Mouse (Mus musculus) common myeloid progenitor, adult 5-6 weeks (primary cell): ENCODE data around the gene Gm9918. TPM values are rescaled to one million over a fixed set of nuclear protein-coding genes. Genes with fewer than 3 reads are reported as not detected.

Experiments used
- ATAC-seq: replicated peaks from 2 replicates; pipeline ENCODE4 v1.8.0; 2016; ENCODE audit warnings: low read depth, mild to moderate bottlenecking, moderate TSS enrichment, inconsistent platforms; ENCODE audit not compliant: poor library complexity, severe bottlenecking
- total RNA-seq: library from RNA; stranded (forward); fragments of 200-1000, 187-1606 nt; gene quantifications from 2 replicates; pipeline ENCODE4 v1.2.3, GENCODE M21; 2017

Gm9918 gene
- total RNA-seq, 1 experiment from 2014 or later = not detected

DNA sequence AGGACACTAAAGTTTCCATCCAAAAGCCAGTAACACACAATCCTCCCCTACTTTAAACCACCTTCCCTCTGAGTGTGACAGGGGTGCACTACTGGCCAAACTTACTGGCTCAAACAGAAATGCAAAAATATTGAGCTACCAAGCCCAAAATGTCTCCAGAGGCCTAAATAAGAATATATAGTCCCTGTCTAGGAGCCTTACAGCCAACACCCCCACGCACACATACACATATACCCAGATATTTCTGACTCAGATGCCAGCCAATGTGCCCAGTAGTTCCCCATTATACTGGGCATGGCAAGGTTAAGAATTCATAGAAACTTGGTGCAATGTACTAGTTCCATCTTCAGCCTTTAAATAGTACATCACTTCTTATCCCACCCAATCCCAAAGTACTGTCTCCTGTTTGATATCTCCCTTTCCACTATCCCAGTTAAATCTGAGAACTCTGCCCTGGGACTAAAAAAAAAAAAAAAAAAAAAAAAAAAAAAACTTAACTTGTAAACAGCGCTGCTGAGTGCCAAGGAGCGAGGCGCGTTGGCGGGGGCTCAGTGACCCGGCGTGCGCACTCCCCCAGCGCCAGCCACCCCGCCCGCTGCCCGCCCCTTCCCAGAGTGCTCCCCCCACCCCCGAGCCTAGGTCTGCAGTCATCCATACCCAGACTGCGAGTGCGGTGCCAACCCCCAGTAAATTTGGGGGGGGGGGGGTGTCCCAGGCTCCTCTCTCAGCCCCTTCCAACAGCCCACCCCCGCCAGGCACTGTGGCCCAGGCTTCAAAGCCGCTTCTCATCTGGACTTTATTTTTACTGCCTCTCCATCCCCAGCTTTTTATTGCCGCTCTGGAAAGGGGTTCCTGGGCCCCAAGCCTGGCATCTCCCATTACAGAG, 25.8 kb upstream of the Gm9918 start:
- no peak for ATAC-seq

- no peak for ATAC-seq
Observed at GRCm38 (mm10) chr15:102245461-102245881, 24.9 kb upstream of the Gm9918 start.

DNA sequence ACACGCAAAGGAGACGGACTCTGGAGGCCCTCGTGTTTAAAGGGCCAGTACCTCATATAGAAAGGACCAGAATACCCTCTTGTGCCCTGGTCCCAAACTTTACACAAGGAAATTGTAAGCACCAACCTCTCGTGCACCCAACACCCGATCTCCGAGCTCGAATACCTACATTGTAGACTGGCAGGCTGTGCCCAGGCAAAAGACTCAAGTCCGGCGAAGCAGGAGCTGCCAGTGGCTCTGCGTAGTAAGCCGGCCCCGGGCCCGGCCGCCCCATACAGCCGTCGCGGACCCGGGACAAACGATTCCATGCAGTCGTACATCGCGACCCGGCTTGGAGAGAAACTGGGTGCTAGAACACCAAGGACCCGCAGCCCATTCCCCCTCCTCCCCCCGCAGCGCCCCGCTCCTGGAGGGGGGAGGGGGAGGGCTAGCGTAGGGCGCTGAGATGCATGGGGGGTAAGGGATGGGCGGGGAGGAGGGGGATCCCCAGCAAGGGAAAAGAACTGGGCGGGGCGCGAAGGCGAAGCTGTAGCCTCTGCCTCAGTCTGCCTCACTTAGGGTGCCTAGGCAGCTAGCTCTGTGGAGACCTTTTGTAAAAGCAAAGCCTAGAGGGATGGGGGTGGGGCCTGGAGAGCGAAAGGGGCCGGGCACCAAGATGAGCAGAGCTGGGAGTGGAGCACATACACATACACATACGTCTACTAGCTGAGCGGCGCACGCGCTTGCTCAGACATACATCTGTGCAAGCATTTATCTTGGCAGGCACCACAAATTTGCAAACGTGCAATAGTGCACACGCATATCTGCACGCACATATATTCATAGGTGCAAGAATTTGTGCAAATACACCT, 24.2 kb upstream of the Gm9918 start:
- ATAC-seq = peak; percentile 33

GRCm38 (mm10) chr15:102246866-102247251, 23.5 kb upstream of the Gm9918 start:
- ATAC-seq = peak; percentile 37

- ATAC-seq = peak; percentile 2; the same call in 1 of the 2 replicates
Observed at GRCm38 (mm10) chr15:102247252-102248130, 22.9 kb upstream of the Gm9918 start.

DNA sequence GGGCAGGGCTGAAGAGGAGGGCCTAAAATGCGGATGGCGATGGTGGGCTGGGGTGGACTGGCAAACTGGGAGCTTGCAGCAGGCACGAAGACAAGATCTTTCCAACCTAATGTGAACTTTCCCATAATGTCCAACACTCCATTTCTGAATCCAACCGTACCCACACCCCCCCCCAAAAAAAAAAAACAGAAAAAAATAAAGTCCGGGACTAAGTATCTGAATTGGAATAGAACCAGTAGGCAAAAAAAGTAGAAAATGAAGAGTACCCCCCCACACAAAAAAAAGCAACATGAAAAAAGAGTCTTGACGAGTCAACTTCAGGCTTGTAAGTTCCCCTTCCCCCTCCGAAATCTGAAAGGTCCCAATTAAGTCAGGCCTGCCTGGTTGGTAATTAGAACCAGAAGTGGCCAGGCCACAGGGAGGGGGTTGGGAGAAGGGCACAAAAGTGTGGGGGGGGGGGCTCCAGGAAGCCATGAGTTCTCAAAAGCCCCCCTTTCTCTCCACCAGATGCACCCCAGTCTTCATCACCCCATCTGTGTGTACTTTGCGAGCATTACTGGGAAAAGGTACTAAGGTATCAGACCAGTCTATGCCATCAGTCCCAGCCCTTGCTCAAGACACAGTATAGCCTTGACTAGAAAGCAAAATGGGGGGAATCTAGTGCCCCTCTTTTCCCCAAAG, 22.1 kb upstream of the Gm9918 start:
- no peak for ATAC-seq

- no peak for ATAC-seq
Observed at GRCm38 (mm10) chr15:102248812-102249191, 21.6 kb upstream of the Gm9918 start.

- no peak for ATAC-seq
Observed at GRCm38 (mm10) chr15:102249251-102249691, 21.1 kb upstream of the Gm9918 start.

- ATAC-seq = no peak
Observed at GRCm38 (mm10) chr15:102249967-102250366, 20.4 kb upstream of the Gm9918 start.

- no peak for ATAC-seq
Observed at GRCm38 (mm10) chr15:102250521-102250920, 19.8 kb upstream of the Gm9918 start.

DNA sequence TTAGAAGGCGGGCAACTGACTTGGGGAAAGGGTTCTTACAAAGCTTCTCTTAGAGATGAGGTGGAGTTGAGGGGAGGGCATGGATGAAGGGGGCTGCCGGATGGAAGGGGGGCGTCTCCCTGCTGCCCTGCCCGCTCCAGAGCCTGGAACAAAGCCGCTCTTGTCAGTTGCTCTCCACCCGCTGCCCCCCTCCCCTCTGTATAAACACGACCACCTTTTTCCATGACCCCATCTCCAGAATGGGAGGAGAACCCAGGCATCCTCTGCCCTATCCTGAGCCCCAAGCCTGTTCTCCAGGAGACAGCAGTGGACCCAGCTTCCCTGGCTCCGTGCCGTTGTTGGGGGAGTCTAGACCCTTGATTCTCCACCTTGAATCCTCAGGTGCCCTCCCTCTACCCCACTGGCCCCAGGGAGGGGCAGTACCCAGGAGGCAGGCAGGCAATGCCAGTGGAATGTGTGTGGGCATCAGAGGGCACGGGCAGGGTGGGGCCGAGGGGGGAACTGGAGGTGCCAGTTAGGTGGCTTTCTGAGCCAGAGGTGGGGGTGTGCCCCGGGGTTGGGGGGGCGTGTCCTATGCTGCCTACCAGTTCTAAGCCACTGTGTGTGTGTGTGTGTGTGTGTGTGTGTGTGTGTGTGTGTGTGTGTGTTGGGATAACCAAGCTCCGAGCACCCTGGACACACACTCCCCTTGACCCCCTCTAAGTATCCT, 14.7 kb upstream of the Gm9918 start:
- ATAC-seq = no peak

DNA sequence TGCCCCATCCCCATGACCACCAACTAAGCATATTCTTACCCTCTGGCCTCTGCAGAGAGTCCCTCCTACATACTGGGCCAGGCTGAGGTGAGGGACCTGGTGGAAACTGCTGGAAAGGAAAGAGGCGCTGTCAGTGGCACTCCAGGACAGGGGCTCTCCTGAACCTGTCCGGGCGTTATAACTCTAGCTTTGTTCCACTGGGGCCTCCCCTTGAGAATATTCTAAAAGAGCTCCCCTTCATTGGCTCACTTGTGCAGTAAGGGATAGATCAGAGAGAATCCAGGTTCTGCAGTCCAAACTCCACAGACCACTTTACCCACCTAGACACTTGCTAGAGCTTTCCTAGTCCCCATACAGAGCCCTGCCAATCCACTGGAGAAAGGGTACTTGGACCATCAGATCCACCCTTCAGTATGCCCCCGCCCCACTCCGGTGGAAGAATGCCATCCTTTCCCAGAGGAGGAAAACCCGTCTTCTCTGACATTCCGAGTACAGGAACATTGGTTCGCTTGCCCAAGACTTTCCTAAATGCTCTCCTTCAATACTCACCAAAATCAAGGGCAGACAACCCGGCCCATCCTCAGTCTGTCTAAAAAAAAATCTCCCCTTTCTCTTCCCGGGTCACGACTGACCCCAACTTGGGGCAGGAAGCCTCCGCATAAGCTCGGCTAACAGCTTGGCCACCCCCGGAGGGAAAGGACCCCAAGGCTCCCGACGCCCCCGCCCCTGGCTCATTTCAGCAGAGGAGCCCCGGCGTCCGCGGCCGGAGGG, 13.7 kb upstream of the Gm9918 start:
- no peak for ATAC-seq

DNA sequence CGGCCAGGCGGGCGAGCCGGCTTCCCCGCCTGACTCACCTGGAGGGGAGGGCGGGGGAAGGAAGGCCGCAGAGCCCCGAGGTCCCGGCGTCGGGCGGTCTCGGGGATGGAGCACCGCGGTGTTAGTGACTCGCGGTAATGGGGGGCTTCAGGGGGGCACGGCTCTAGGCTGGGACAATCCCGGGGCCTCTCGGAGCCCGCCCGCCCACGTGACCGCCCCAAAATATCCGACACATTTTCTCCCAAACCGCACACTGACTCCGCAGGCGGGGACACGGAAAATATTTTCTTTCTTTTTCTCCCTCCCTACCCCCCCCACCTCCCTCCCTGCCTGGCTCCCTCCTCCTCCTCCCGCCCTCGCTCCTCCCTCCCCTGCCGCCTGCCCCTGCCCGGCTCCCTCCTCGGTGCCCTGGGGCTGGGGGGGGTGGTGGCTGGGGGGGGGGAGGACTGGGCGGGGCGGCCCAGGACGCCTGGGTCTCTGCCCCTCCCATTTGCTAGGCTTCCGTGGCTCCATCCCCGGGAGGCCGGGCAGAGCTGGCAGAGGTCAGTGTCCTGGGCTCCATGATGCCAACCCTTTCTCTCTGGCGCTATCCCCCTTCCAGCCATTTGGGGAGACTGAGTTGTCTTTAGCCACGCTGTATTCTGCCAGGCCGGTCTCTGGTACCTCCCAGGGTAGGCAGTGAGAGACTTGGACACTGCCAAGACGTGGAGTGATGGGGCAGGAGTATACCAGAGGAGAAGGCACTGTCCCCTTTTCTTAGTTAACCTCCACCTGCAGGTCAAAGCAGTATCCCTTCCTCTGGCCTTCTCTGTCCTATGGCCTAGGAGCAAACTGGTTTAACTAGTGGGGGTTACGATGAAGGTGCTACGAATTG, 12.9 kb upstream of the Gm9918 start, which contains the start of gene Rarg:
Gene Rarg, minus strand, starts transcription at position 316 of the 874 bp plus-strand sequence.
- ATAC-seq = peak; percentile 30; the same call in 1 of the 2 replicates

GRCm38 (mm10) chr15:102258076-102258470, 12.3 kb upstream of the Gm9918 start:
- ATAC-seq = 0 out of 2 replicates have a peak, but pooled peaks have one; percentile 19

DNA sequence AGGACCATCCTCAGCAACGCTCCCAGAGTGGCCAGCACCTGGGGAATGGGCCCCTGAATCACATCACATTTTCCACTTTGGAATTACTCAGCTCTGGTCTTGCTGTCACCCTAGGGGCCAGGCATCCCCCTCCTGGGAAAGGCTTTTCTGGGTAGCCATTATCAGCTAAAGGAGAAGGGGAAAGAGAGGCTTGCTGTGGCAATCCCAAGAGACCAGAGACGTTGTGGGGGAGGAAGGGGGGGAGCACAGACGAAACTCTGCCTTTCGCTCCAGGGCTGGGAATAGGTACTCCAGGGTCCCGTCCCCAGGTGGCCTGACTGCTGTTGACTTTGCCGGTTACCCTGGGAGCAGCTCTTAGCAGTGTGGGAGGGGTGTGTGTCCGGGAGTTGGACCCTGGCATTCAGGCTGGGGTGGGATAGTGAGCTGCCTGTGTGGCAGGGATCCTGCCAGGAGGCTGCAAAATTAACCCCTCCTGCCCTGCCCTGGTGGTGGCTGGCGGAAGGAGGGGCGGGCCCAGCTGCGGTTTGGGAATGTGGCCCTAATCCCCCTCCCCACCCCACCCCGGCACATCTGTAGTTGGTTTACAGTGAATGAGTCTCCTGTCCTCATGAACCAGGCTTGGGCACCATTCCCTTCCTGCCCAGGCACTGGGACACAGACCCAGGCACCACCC, 11.6 kb upstream of the Gm9918 start:
- ATAC-seq = no peak

DNA sequence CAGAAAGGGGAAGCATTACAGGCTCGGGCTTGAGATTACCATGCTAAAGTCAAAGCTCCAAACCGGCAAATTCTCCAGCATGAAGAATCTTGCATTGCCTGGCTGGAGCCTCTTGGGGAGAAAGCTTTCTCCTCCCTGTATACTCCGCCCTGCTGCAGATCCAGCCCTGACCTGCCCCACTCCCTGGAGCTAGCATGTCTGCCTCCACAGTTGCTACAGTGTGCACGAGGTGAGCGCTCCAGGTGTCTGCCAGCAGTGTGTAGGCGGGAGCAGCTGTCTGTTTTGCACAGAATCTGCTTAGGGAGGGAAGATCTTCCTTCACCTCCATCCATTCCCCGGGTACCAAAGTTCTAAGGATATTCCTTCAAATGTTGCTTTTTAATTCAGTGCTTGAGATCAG, 7.8 kb upstream of the Gm9918 start:
- no peak for ATAC-seq
